ENCODE assay signal across 9 mouse cellular contexts in the genomic region with DNA sequence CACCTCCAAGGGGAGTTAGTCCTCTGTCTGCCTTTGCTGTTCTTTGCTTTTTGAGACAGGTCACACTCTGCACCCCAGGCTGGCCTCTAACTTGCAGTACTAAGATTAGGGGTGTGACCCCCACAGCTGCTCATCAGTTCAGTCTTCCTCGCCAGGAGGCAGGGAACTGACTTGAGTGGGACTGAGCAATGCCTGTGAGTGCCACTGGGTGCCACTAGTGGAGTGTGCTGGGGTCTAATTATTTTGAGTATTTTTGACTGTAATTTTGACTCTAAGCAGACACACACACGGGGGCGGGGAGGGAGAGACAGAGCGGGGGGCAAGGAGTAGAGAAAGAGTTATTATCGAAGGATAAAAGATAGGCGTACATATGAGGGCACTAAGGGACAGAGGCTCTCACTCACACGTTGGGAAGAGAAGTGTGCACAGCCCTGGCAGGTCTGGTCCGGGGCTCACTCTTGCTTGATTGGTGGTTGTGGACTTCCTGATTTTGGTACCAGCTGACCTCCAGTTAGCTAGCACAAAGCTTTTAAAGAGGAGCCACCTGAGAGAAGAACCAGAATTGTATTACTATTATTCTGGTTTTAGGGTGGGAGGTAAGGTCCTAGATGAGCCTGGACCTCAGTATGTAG. TPM values are rescaled to one million over a fixed set of nuclear protein-coding genes. Genes with fewer than 3 reads are reported as not detected.
DNase-seq lines count a peak whose midpoint lies in the region; ATAC-seq and TF ChIP-seq lines count a peak whose summit lies in the region.
"Had no signal": no experiment of that assay in that cellular context is flagged by ENCODE, and none has a peak within 500 bp of the region (broad histone marks: within the 10 kb centered on the region; RNA-seq: fewer than 3 reads in every experiment).

No protein-coding gene starts in this region.

- H3K36me3 ChIP-seq in forebrain, embryonic 13.5 days (ENCODE audit: poor library complexity, severe bottlenecking): no peaks in the 10 kb centered on the region
- H3K36me3 ChIP-seq in stomach, embryonic 14.5 days (ENCODE audit: control insufficient read depth, insufficient read depth, low read length): no peaks in the 10 kb centered on the region
- H3K36me3 ChIP-seq: embryonic facial prominence, embryonic 15.5 days had no signal

- H3K9ac ChIP-seq in forebrain, embryonic 13.5 days: no peak overlapping the region
- no peak overlapping the region for H3K9ac ChIP-seq in stomach, embryonic 14.5 days (replicated peaks; ENCODE audit: low read depth, low read length)
- H3K9ac ChIP-seq: embryonic facial prominence, embryonic 15.5 days had no signal

- DNase-seq in gastrocnemius, postnatal 10 days: peak; percentile 16
- no peak for DNase-seq in gastrocnemius, adult 8-10 months (ENCODE audit: low spot score in 2 of 2)
- peak; percentile 5 for DNase-seq in 3134 (ENCODE audit: extremely low read depth, insufficient read length, low spot score)
- peak; percentile 36 to 37 for DNase-seq in left cerebral cortex, adult 2 months (ENCODE audit: extremely low spot score in 1 of 2, low spot score in 2 of 2)
- DNase-seq in adrenal gland, adult 18-20 months (ENCODE audit: low spot score in 2 of 2): no peak
- DNase-seq in adrenal gland, adult (ENCODE audit: inconsistent age in 2 of 2, low spot score in 1 of 2): no peak

- no peaks in the 10 kb centered on the region for H3K9me3 ChIP-seq in forebrain, embryonic 13.5 days (replicated peaks)
- no peaks in the 10 kb centered on the region for H3K9me3 ChIP-seq in stomach, embryonic 14.5 days (ENCODE audit: control insufficient read depth, low read depth, low read length)
- H3K9me3 ChIP-seq: embryonic facial prominence, embryonic 15.5 days had no signal

- no peak overlapping the region for H3K4me2 ChIP-seq in forebrain, embryonic 13.5 days
- H3K4me2 ChIP-seq in stomach, embryonic 14.5 days (replicated peaks; ENCODE audit: low read depth, low read length): no peak overlapping the region
- H3K4me2 ChIP-seq: embryonic facial prominence, embryonic 15.5 days had no signal

- peak; percentile 59 for TF ChIP-seq CTCF in left cerebral cortex, adult 2 months (IDR thresholded peaks at IDR 0.05)

- intact Hi-C loops in left cerebral cortex, adult 2 months (cut with DNase I): loop anchor here (10.0 kb wide), 1 partner anchor 637 kb away; no protein-coding TSS in a partner anchor

- H3K4me3 ChIP-seq in forebrain, embryonic 13.5 days: no peak overlapping the region
- H3K4me3 ChIP-seq in left cerebral cortex, adult 2 months: no peak overlapping the region
- no peak overlapping the region for H3K4me3 ChIP-seq in stomach, embryonic 14.5 days (ENCODE audit: low read depth, low read length)
- H3K4me3 ChIP-seq: embryonic facial prominence, embryonic 15.5 days had no signal

- H3K4me1 ChIP-seq in forebrain, embryonic 13.5 days: 0 out of 2 replicates have a peak, but pooled peaks cover 3% of the 10 kb centered on the region
- H3K4me1 ChIP-seq in stomach, embryonic 14.5 days (ENCODE audit: control insufficient read depth, insufficient read depth, low read length): no peaks in the 10 kb centered on the region

- H3K27me3 ChIP-seq in forebrain, embryonic 13.5 days: no peaks in the 10 kb centered on the region
- no peaks in the 10 kb centered on the region for H3K27me3 ChIP-seq in stomach, embryonic 14.5 days (ENCODE audit: control insufficient read depth, insufficient read depth, low read length)
- H3K27me3 ChIP-seq: embryonic facial prominence, embryonic 15.5 days had no signal

- H3K27ac ChIP-seq in forebrain, embryonic 13.5 days: no peak overlapping the region
- H3K27ac ChIP-seq in left cerebral cortex, adult 2 months: no peak overlapping the region
- H3K27ac ChIP-seq in stomach, embryonic 14.5 days (ENCODE audit: low read length): no peak overlapping the region
- H3K27ac ChIP-seq: embryonic facial prominence, embryonic 15.5 days had no signal

- ATAC-seq in forebrain, embryonic 13.5 days: peak; percentile 61; the same call in 1 of the 2 replicates
- peak; percentile 59; the same call in 1 of the 2 replicates for ATAC-seq in stomach, embryonic 14.5 days (ENCODE audit: insufficient number of reproducible peaks, insufficient read depth, low FRiP score, low read depth)

- 63% methylated on average over 8 of the region's 8 CpGs for WGBS in forebrain, embryonic 13.5 days
- 35% methylated on average over 8 of the region's 8 CpGs for WGBS in stomach, embryonic 14.5 days

RNA-seq across cellular contexts. Expression of gene Ube2e1, which starts 46.4 kb away (rescaled TPM):
- 100 to 1,000 TPM; 113 to 129 TPM for total RNA-seq in gastrocnemius, postnatal 10 days (2021)
- total RNA-seq in gastrocnemius, adult 8-10 months (2022): 100 to 1,000 TPM in 2 of 4 experiments, 10 to 100 TPM in 2; 94.7 to 105 (median 99.1) TPM
- polyA plus RNA-seq in forebrain, embryonic 13.5 days (2015; fragmentation: Nextera tagmentation; extraction: Ambion mirVana): 198 and 202 TPM in 2 replicates
- total RNA-seq in left cerebral cortex, adult 2 months (2021): 100 to 1,000 TPM; 119 to 123 TPM
- polyA plus RNA-seq in stomach, embryonic 14.5 days (2014; fragmentation: Nextera tagmentation; extraction: Ambion mirVana): 53.7 and 54.3 TPM in 2 replicates
- total RNA-seq in adrenal gland, adult 18-20 months (2021): 10 to 100 TPM; 75.6 to 81.0 TPM

Comparison
In these comparisons a context has a peak if more than half of its experiments do, and no peak if none do; other contexts are left out.
1. DNase-seq: peak in gastrocnemius, postnatal 10 days (single experiment), 3134 (single experiment) and left cerebral cortex, adult 2 months (2 of 2); none in gastrocnemius, adult 8-10 months (0 of 2), adrenal gland, adult 18-20 months (0 of 2) and adrenal gland, adult (0 of 2).